Mouse (Mus musculus) MEL (cell line): ENCODE measurements around the gene Smg6. TPM values are rescaled to one million over a fixed set of nuclear protein-coding genes. Genes with fewer than 3 reads are reported as not detected.

ENCODE experiments used
- DNase-seq: peaks from one replicate; pipeline ENCODE4 v3.0.0; 2011; ENCODE audit warnings: low read depth, low spot score
- H3K27ac ChIP-seq: 2 replicates; pipeline ENCODE4 v1.5.1; 2012; ENCODE audit warnings: low read depth, mild to moderate bottlenecking, control low read depth, low read length, moderate library complexity; ENCODE audit not compliant: control insufficient read depth
- H3K27me3 ChIP-seq, 2 experiments: fragments of 150-350 bp in 1 of 2; sonication (generic) in 1 of 2; 2 replicates each; pipeline ENCODE4 v1.6.1; 2012; ENCODE audit warnings: low read length in 2 of 2, mild to moderate bottlenecking in 2 of 2, improper control_type of control experiment in 1 of 2, moderate library complexity in 1 of 2; ENCODE audit not compliant: insufficient read depth in 2 of 2, control insufficient read depth in 1 of 2
- H3K36me3 ChIP-seq, 2 experiments: 2 replicates each; pipeline ENCODE4 v1.6.1; 2012 to 2014; ENCODE audit warnings: low read length in 2 of 2, improper control_type of control experiment in 1 of 2, inconsistent platforms in 1 of 2, mild to moderate bottlenecking in 1 of 2; ENCODE audit not compliant: insufficient read depth in 2 of 2, control insufficient read depth in 1 of 2
- H3K4me1 ChIP-seq, 2 experiments: fragments of 150-350 bp in 1 of 2; sonication (generic) in 1 of 2; 2 replicates each; pipeline ENCODE4 v1.6.1; 2012; ENCODE audit warnings: low read length in 2 of 2, improper control_type of control experiment in 1 of 2, mild to moderate bottlenecking in 1 of 2; ENCODE audit not compliant: insufficient read depth in 2 of 2, control insufficient read depth in 1 of 2
- H3K4me3 ChIP-seq, 2 experiments: fragments of 150-350 bp in 1 of 2; sonication (generic) in 1 of 2; 2 replicates each; pipeline ENCODE4 v1.5.1; 2012; ENCODE audit warnings: low read depth in 2 of 2, low read length in 2 of 2, mild to moderate bottlenecking in 2 of 2, moderate library complexity in 2 of 2, control low read depth in 1 of 2, improper control_type of control experiment in 1 of 2; ENCODE audit not compliant: control insufficient read depth in 1 of 2, insufficient read depth in 1 of 2
- H3K79me2 ChIP-seq: 2 replicates; pipeline ENCODE4 v1.6.1; 2012; ENCODE audit warnings: mild to moderate bottlenecking, low read length, moderate library complexity; ENCODE audit not compliant: control insufficient read depth, poor library complexity, insufficient read depth
- H3K9ac ChIP-seq: 2 replicates; pipeline ENCODE4 v1.6.1; 2012; ENCODE audit warnings: low read depth, mild to moderate bottlenecking, control low read depth, low read length, moderate library complexity; ENCODE audit not compliant: control insufficient read depth, poor library complexity, severe bottlenecking
- H3K9me3 ChIP-seq: fragments of 150-350 bp; sonication (generic); replicated peaks from 2 replicates; pipeline ENCODE4 v1.6.1; 2012; ENCODE audit warnings: mild to moderate bottlenecking, low read length, improper control_type of control experiment, moderate library complexity; ENCODE audit not compliant: insufficient read depth
- CHD1 ChIP-seq: IDR thresholded peaks from 2 replicates; pipeline ENCODE4 v1.6.1; 2012; ENCODE audit warnings: low read depth, mild to moderate bottlenecking, inconsistent platforms, low read length, improper control_type of control experiment
- CTCF ChIP-seq, 3 experiments: IDR thresholded peaks in 2 of 3; conservative IDR thresholded peaks in 1 of 3; 2 replicates each; pipeline ENCODE4 v1.5.1; 2011 to 2012; ENCODE audit warnings: low read length in 3 of 3, low read depth in 2 of 3, mild to moderate bottlenecking in 2 of 3, improper control_type of control experiment in 1 of 3, inconsistent platforms in 1 of 3, mixed read lengths in 1 of 3, moderate library complexity in 1 of 3; ENCODE audit not compliant: control insufficient read depth in 1 of 3, insufficient read depth in 1 of 3, poor library complexity in 1 of 3, severe bottlenecking in 1 of 3
- EP300 ChIP-seq, 2 experiments: IDR thresholded peaks; 2 replicates each; pipeline ENCODE4 v1.6.1; 2011; ENCODE audit warnings: improper control_type of control experiment in 2 of 2, low read length in 2 of 2, low read depth in 1 of 2, mild to moderate bottlenecking in 1 of 2
- MAZ ChIP-seq: IDR thresholded peaks from 2 replicates; pipeline ENCODE4 v1.6.1; 2012; ENCODE audit warnings: low read depth, mild to moderate bottlenecking, inconsistent platforms, low read length, improper control_type of control experiment
- MXI1 ChIP-seq: IDR thresholded peaks from 2 replicates; pipeline ENCODE4 v1.6.1; 2011; ENCODE audit warnings: mild to moderate bottlenecking, low read depth, low read length, improper control_type of control experiment
- MYB ChIP-seq: IDR thresholded peaks from 2 replicates; pipeline ENCODE4 v1.6.1; 2011; ENCODE audit warnings: mild to moderate bottlenecking, low read depth, low read length, improper control_type of control experiment
- RAD21 ChIP-seq: IDR thresholded peaks from 2 replicates; pipeline ENCODE4 v1.6.1; 2011; ENCODE audit warnings: mild to moderate bottlenecking, low read depth, low read length, improper control_type of control experiment
- SMC3 ChIP-seq: IDR thresholded peaks from 2 replicates; pipeline ENCODE4 v1.6.1; 2011; ENCODE audit warnings: low read depth, low read length, improper control_type of control experiment
- TAL1 ChIP-seq: IDR thresholded peaks from 2 replicates; pipeline ENCODE4 v1.6.1; 2012; ENCODE audit warnings: mild to moderate bottlenecking, inconsistent platforms, low read length, moderate library complexity, mixed read lengths
- UBTF ChIP-seq: IDR thresholded peaks from 2 replicates; pipeline ENCODE4 v1.6.1; 2012; ENCODE audit warnings: low read depth, mild to moderate bottlenecking, inconsistent platforms, low read length, improper control_type of control experiment, moderate library complexity, borderline replicate concordance; ENCODE audit not compliant: insufficient read depth
- polyA plus RNA-seq, 2 experiments: library from polyadenylated mRNA; stranded (reverse) in 1 of 2; unstranded in 1 of 2; fragments of >175 nt in 1 of 2; fragments of >200 nt in 1 of 2; gene quantifications; 2 replicates each; pipeline versions ENCODE4 v1.2.1 to v1.2.4; 2012; ENCODE audit warnings: low replicate concordance in 2 of 2, low read depth in 1 of 2; ENCODE audit not compliant: insufficient read length in 2 of 2, insufficient read depth in 1 of 2, missing spikeins in 1 of 2
- total RNA-seq: library from RNA; depleted of rRNA; stranded (reverse); fragments of 300-350 nt; gene quantifications from 2 replicates; pipeline ENCODE4 v1.2.3, GENCODE M21; 2012

Gene Smg6
- total and polyA plus RNA-seq, 3 experiments = 11.6 to 19.0 TPM; not detected in 1

GRCm38 (mm10) chr11:75164750-75165149, 239.1 kb downstream of the Smg6 start (continued):
- 0 out of 2 replicates have a peak, but pooled peaks have one; percentile 8 for TF ChIP-seq UBTF
- TF ChIP-seq MXI1 = no peak

- Histone ChIP-seq H3K79me2 (peaks cover 30% of the 10 kb centered on the region), H3K27me3 (no peaks in the 10 kb centered on the region), H3K9ac (no peak overlapping the region), H3K36me3 (peaks cover 0 to 15% of the 10 kb centered on the region in 2 experiments; a peak in 2 of 4 replicates), H3K9me3 (no peaks in the 10 kb centered on the region), H3K4me3 (no peak overlapping the region), H3K4me1 (peaks cover 0 to 22% of the 10 kb centered on the region in 2 experiments; a peak in 2 of 4 replicates), H3K27ac (peak overlapping the region; percentile 20)
- TF ChIP-seq EP300 (IDR thresholded peaks at IDR 0.05; ENCODE audit: low read depth in 1 of 2, low read length in 2 of 2) (no peak), CHD1 (no peak), MAZ (no peak), CTCF (IDR thresholded peaks at IDR 0.05 in 2 of 3, conservative IDR thresholded peaks at IDR 0.05 in 1 of 3; ENCODE audit: control insufficient read depth in 1 of 3, insufficient read depth in 1 of 3, low read depth in 2 of 3, low read length in 3 of 3, poor library complexity in 1 of 3, severe bottlenecking in 1 of 3) (peak; percentile 70 to 83 (median 81)), TAL1 (no peak), UBTF (no peak), MYB (no peak), RAD21 (peak; percentile 45), SMC3 (peak; percentile 57)
- DNase-seq = peak; percentile 68
These were observed 240.0 kb downstream of the Smg6 start for GRCm38 (mm10) chr11:75165441-75166192.

- no peak overlapping the region for H3K27ac ChIP-seq
- no peaks in the 10 kb centered on the region for H3K27me3 ChIP-seq
- H3K9ac ChIP-seq = no peak overlapping the region
- H3K4me1 ChIP-seq = peaks cover 0 to 22% of the 10 kb centered on the region in 2 experiments; a peak in 2 of 4 replicates
- H3K36me3 ChIP-seq = peaks cover 0 to 15% of the 10 kb centered on the region in 2 experiments; a peak in 2 of 4 replicates
- no peak for TF ChIP-seq SMC3
- H3K79me2 ChIP-seq = peaks cover 30% of the 10 kb centered on the region
- no peak overlapping the region for H3K4me3 ChIP-seq
- H3K9me3 ChIP-seq = no peaks in the 10 kb centered on the region
- DNase-seq = no peak
These were observed 240.7 kb downstream of the Smg6 start for GRCm38 (mm10) chr11:75166193-75166842.
